Mouse (Mus musculus) layer of hippocampus, postnatal 14 days (tissue): Measurements from ENCODE around the gene Actr6. TPM values are rescaled to one million over a fixed set of nuclear protein-coding genes. Genes with fewer than 3 reads are reported as not detected.
"Not testable (repeated sequence)": the region's sequence is repeated elsewhere in the genome, so short reads cannot be mapped to it uniquely, and the experiment has no call there.

ENCODE experiments used
- DNase-seq, 2 experiments: peaks; one replicate each; pipeline ENCODE4 v3.0.0; 2021 to 2022; ENCODE audit warnings: low spot score in 2 of 2, mixed read lengths in 1 of 2
- total RNA-seq, 2 experiments: library from RNA; stranded (reverse); gene quantifications; 2 replicates each; pipeline ENCODE4 v1.2.3; 2021

The Actr6 gene
- total RNA-seq, 2 experiments from 2014 or later = 19.9 to 27.5 TPM

DNA sequence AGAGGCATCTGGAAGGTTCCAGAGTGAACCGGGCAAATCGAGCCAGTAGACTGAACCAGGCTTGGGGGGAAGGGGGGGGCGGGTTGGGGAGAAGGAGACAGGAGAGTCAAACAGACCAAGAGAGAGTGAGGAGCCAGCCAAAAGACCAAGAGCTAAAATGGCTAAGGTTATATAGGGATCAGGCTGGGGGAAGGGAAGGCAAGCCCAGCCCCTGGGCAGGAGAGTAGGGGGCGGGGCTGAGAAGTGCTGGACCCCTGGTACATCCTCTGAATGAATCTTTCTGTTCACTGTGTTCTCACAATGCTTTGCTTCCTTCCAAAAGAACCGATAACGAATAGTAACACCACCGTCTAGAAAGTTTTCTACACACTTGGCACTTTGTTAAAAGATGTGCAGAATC, 7.6 kb upstream of the Actr6 start:
- DNase-seq = no peak

DNA sequence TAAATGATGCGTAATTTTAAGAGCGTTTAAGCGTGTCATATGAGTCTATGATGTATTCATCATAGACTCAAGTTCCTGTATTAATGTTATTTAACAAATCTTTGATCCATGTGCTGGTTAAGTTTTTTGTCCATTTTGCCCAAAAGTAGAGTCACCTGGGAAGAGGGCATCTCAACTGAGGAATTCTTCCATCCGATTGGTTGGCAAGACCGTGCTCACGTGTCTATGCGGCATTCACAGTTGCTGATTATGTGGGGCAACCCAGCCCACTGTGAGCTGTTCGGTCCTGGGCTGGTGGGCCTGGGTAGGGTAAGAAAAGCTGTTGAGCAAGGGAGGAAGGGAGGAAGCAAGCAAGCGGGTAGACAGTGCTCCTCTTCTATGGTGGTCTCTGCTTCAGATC, 6.3 kb upstream of the Actr6 start:
- no peak for DNase-seq

DNA sequence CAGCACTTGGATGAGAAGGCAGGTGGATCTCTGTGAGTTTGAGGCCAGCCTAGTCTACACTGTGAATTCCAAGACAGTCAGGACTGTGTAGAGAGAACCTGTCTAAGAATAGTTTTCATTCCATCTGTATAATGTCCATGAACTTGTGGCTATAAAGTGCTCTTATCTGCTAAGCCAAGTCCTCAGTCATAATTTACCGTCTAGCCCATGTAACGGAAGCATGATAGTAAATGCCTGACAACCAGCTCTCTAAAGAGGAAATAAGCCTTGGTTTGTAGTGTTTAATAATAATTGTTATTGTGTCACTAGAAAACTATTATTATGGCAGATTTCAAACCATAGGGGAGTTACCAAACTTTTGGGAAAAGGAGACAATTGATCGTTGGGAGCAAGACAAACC, 5.8 kb upstream of the Actr6 start:
- no peak for DNase-seq

DNA sequence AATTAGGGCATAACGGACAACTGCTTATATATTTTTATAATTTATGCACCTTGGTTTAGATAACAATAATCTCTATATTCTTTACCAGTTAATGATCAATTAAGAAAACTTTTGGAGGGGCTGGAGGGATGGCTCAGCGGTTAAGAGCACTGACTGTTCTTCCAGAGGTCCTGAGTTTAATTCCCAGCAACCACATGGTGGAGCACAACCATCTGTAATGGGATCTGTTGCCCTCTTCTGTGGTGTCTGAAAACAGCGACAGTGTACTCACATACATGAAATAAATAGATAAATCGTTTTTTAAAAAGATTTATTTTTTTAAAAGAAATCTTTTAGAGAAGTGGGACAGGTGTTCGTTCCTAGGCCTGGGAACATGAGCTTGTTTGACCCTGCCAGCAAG, 5.0 kb upstream of the Actr6 start:
- DNase-seq = no peak

DNA sequence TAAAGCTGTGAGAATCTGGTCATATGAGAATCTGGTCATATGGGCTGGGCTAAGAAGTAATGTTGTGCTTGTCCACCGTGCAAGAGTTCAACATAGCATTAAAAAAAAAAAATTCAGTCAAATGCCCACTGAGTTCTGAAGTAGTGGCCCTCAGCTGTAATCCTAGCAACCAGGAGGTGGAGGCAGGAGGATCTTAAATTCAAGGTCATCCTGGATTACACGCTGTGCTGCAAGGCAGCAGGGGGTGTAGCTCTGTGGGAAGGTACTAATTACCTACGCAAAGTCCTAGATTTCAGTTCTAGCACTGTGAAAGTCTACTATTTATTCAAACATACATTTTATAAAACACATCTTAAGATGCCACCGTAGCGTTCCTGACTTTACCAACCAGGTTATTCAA, 754 bp downstream of the Actr6 start:
- DNase-seq = no peak

DNA sequence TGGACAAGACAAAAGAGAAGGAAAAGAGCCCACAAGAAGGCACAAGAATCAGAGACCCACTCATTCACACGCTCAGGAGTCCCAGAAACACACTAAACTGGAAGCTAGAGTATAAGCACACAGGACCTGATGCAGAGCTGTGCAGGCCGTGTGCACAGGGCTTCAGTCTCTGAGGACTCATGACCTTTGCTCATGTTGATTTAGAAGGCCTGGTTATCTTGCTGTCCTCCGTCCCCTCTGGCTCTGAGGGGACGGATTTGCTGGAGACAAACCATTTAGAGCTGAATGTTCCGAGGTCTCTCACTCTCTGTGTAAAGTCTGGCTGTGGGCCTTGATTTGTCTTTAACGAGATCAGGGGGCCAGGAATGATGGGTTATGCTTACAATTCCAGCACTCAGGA, 1.7 kb downstream of the Actr6 start:
- no peak for DNase-seq

DNA sequence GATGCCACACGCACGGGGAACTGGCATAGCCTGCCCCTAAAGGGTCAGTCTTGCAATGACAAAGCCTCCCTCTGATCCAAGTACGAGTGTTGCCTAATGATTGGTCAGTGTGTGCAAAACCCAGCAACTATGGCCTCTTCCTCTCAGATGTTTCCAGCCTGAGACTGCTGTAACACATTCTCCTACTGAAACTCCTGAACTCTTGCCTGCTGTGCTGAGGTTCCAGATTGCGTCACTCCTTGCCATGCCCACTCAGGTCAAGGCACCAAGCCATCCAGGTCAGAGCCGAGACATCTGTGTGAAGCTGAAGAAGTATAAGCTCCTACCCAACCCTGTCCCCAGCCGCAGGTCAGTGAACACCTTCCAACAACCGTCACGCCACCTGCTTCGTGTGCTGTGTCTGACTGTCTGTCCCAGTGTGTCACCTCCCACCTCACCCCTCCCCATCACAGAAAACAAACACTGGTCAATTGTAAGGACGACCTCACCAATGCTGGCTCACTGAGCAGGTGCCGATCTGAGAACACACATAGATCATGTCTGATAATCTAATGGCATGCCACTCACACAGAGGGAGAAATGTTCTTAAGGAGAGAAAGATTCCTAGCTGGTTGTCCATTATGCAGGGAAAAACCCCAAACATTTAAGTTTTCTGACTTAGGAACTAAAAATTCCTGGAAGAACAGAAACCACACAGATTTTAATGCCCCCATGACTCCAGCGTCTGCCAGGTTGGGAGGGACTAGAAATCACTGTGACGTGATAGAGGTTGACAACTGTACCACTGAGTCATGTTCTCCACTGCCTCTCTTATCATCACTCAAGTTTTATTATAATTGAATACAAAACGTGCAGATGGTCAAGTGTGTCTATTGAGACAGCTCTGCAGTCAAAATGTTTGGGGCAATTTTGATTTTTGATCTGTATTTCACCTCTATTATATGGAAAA, 9.6 kb downstream of the Actr6 start:
- DNase-seq = no peak

DNA sequence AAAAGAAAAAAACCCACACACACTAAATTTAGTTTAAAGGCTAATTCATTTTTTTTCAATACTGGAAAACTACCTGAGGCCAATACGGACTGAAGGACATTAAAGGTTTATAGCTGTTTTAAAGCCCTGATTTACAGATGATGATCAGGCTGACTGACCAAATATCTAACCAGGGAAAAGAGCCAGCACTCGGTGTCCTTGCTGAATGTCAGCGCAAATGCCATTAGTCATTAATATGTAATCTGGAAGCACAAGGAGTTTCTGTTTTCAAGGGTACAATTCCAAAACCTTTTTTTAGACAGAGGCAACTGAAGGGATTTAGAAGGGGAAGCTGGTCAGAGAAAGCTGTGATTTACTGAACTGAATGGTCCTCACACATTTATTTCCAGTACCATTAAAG, 11.3 kb downstream of the Actr6 start:
- DNase-seq = no peak

DNA sequence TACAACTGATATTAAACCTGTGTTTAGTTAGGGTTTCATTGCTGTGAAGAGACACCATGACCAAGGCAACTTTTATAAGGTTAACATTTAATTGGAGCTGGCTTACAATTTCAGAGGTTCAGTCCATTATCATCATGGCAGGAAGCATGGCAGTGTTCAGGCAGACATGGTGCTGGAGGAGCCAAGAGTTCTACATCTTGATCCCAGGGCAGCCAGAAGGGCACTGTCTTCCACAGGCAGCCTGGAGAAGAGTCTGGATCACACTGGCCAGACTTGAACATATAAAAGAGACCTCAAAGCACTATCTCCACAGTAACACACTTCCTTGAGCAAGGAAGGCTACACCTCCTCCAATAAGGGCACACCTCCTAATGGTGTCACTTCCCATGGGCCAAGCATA, 11.8 kb downstream of the Actr6 start:
- DNase-seq = no peak

DNA sequence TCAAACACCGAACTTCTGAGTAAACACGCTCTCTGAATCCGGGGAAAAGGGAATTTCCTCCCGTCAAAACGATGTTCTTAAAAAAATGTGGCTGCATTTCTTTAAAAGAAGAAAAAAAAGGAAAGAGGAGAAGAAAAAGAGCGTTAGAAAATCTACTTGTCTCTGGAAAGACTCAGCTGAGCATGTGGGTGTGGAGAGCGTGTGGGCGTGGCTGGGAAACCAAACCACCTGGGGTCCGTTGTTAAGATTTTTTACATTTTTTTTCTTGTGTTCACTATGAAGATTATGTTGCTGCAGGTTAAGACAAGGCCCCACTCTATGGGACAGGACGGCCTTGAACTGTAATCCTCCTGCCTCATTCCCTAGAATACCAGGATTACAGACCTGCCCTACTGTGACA, 17.2 kb downstream of the Actr6 start:
- DNase-seq = no peak

DNA sequence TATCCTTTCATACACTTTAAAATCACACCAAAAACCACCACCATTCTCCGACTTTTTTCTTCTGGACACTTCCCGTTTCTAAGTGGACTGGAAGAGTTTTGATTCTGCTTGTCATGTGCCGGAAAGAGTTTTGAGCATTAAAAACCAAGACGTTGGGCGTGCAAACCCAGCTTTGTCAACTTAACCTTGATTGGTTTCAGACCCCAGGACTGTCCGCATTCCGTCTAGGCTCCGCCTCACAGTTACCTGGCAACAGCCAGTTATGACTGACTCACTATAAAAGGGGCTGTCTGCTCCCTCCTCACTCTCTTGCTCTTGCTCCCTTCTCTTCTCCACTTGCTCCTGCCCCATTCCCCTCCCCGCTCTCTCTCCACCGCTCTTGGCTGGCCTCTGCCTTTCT, 23.4 kb downstream of the Actr6 start:
- no peak for DNase-seq

DNA sequence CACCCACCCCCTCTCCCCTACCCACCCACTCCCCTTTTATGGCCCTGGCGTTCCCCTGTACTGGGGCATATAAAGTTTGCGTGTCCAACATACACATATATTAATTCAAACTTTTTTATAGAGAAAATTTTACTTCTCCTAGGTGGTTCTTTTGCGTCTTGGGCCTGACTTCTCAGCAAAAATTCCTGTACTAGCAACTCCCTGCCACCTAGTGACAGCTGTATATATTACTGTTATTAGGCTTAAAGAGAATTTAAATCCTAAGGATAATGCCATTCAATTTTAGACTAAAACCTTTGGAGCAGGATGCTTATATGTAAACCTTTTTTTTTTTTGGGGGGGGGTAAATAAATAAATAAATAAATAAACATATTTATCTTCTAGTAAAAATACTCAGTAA, 24.7 kb downstream of the Actr6 start:
- DNase-seq = no peak

DNA sequence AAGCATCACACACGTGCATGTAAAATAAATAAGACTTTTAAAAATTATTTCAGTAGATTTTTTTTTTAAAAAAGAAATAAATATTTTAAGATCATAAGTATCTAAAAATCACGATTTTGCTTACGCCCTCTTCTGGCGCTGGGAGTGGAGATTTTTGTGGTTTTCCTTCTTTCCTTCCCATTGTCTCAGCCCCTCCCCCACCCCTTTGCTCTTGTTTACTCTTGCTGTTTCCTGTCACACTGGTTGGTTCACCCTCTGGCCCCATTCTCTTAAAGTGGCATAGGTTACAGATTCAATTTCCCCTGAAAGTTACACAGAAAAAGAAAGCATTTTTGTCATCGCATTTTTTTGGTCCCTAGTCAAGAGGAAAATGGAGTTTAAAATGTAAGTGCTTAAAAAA, 29.1 kb downstream of the Actr6 start:
- no peak for DNase-seq

DNA sequence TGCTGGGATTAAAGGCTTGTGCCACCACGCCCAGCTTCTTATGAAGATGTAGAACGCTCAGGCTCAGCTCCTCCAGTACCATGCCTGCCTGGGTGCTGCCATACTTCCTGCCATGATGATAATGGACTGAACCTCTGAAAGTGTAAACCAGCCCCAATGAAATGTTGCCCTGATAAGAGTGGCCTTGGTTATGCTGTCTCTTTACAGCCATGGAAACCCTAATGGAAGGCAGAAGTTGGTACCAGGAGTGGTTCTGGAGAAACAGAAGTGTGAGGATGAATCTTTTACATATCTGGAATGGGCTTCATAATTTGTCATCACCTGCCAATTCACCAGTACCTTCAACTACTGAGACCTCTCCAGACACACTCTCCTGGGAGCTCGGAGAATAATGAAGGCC, 34.1 kb downstream of the Actr6 start:
- no peak for DNase-seq

DNA sequence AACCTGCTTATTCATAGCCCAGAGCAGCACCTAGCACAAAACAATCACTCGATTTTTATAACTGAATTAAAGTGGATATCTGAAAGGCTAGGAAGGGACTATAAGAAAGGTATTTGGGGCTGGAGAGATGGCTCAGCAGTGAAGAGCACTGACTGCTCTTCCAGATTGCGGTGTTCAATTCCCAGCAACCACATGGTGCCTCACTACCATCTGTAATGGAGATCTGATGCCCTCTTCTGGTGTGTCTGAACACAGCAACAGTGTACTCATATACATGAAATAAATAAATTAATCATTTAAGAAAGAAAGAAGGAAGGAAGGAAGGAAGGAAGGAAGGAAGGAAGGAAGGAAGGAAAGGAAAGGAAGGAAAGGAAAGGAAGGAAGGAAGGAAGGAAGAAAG, 35.8 kb downstream of the Actr6 start:
- not testable (repeated sequence) for DNase-seq

DNA sequence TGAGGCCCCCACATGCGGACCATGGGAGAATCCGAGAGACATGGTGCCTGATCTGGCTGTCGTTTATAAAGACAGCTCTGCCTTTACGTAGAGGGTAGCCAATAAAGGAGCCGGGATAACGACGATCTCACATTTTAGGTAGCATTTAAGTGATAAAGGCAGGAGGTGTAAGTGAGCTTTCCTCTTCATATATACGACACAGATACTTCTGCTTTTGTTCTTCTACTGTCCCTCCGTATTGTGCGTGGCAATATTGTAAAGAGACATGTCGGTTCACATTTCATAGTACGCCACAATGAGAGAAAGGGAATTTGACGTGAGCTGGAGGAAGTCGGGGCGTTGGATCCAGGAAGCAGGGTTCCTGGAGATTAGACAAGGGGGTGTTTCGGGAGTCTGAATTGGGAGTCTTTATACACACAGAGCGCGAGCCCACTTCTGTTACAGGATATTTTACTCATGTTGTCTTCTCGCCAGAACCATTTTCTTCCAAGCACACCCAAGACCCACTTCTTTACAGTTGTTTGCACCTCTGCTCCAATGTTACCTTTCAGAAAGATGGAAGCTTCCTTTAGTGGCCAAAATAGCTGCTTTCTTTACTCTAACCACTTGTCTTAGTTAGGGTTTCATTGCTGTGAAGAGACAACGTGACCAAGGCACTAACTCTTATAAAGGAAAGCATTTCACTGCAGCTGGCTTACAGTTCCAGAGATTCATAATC, 36.7 kb downstream of the Actr6 start:
- no peak for DNase-seq

DNA sequence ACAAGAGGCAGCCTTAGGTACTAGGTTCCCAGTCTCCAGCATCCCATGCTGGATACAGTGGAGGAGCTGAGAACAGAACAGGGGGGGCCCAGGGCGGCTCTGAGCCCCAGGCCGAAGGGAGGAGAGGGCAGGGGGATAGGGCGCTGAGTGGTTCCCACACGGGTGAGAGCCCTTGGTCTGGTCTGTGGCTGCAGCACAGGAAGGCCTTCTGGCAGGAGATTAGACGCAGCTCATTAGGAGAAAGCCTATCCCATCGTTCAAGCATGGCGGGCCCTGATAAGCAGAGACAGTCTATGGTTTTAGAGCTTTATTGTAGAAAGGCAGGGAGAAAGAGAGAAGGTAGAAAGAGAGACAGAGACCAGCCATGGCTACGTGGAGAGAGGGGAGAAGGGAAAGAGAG, 42.1 kb downstream of the Actr6 start:
- DNase-seq = no peak

DNA sequence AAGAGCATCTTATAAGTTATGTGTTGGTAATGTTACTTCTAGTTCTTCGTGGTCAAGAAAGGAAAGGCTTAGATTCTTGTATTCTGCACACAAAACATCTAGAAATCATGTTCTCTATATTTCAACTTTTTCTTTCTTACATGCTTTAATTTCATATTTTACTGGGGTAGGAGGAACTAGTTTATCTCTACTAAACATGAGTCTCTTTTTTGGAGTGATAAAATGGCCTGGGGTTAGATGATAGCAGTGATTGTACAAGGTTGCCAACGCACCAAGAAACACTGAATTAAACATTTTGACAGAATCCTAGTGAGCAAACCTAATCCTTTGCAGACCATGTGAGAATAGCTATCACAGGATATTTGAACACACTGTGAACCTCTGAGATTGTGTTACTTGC, 44.6 kb downstream of the Actr6 start:
- no peak for DNase-seq

DNA sequence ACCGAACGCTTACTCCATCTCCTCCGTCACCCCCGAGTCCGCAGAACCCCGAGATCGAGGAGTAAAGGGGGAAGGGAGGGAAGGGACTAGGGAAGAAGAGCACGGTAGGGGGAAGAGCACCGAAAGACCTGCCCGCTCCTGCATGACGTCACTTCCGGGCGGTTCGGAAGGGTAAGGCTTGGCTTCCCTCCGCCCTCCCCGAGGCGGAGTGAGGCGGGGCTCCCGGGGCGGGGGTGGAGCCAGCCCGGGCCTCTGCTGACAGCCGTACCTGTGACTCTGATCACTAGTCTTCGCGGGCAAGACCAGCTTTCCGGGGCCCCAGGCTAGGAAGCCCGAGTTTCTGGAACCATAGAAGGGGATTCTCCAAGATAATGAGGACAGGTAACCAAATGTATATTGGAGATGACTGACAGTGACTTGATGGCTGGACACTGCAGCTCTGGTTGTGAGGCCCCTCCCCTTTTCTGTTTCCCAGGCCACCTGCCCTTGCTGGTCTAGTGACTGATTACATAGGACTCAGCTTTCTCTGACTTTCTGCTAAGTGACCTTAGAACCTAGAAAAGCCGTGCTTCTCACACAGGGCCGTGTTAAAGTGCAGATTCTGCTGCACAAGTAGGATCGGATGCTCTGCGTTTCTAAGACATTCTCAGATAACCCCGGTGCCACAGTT, 45.8 kb downstream of the Actr6 start, which contains the start of gene Scyl2:
TSS of gene Scyl2 (minus strand) at position 147 of the 670 bp plus-strand sequence.
- peak; percentile 90 to 94 for DNase-seq

DNA sequence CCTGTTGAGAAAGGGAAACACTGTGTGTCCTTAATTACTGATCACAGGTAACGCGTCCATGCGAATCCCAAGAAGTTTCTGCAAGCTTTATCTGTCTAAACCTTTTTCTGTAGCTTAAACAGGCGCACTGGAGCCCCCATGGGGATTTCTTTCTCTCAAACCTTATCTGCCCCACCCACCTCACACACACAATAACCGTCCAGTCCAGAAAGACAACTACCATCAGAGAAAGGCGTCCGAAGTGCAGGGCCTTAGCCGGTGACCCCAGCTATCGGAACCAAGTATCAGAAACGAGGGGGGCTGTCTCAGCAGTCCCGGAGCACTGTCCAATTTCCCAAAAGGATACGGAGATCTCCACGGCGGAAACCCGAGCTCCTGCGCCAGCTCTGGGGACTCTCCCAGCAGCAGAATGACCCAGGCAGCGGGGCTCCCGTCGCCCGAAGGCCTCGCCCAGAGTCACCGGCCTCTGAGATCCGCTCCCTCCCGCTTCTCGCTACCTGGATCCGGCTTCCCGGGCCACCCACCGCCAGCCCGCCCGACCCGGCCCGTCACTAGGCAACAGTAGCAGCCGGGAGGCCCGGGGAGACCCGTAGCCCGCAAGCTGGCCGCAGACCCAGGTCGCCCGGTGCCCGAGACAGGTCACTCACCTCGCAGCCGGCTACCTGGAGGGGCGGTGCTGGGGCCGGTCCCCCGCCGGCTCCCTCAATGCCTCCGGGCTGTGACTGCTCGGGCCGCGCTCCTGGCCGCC, 46.5 kb downstream of the Actr6 start:
- DNase-seq = peak; percentile 16 to 29

DNA sequence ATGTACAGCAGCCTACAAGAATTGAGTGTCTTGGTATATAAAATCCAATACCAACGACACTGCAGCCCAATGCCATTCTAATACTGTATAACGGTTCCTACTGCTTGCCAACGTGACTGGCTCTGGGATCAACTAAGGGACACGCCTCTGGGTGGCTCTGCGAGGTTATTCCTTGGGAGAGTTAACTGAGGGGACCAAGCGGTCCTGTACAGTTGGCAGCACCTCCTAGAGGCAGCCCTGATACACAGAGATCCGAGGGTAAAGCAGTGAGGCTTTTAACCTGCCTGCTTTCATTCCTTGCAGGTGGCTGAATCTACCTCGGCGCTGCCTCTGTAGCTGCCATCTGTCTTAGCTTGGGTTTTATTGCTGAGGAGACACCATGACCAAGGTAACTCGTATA, 49.1 kb downstream of the Actr6 start:
- no peak for DNase-seq
